Mouse (Mus musculus): ENCODE measurements around the gene Trim52. TPM values are rescaled to one million over a fixed set of nuclear protein-coding genes. Genes with fewer than 3 reads are reported as not detected.

Trim52 gene
- not detected in 2 replicates for polyA plus RNA-seq (2015; fragmentation: Nextera tagmentation; extraction: Ambion mirVana)

- no peaks in the 10 kb centered on the region for H3K4me1 ChIP-seq (replicated peaks; ENCODE audit: control insufficient read depth, insufficient read depth, low read length)
- peaks cover 4% of the 10 kb centered on the region; the same call in 1 of the 2 replicates for H3K9me3 ChIP-seq (ENCODE audit: control insufficient read depth, low read length)
- H3K27ac ChIP-seq (ENCODE audit: low read length) = no peak within 1 kb of the TSS
- WGBS = 96% methylated on average over 21 of the region's 21 CpGs
- no peak for ATAC-seq (ENCODE audit: low read depth)
- no peaks in the 10 kb centered on the region for H3K36me3 ChIP-seq (ENCODE audit: control insufficient read depth, insufficient read depth, low read length)
- no peak within 1 kb of the TSS for H3K4me3 ChIP-seq (ENCODE audit: low read length)
- no peaks in the 10 kb centered on the region for H3K27me3 ChIP-seq (ENCODE audit: control insufficient read depth, insufficient read depth, low read depth, low read length)
- H3K9ac ChIP-seq (ENCODE audit: low read length) = no peak within 1 kb of the TSS
- H3K4me2 ChIP-seq (ENCODE audit: low read depth, low read length) = no peak within 1 kb of the TSS
Measured at GRCm38 (mm10) chr14:106105980-106106379, at the start of gene Trim52. Gene Trim52 (plus strand): TSS chr14:106106198.

- no peaks in the 10 kb centered on the region for H3K36me3 ChIP-seq (ENCODE audit: control insufficient read depth, insufficient read depth, low read length)
- WGBS = 69% methylated on average over 1 of the region's 1 CpGs
- H3K4me3 ChIP-seq (ENCODE audit: low read length) = no peak overlapping the region
- no peaks in the 10 kb centered on the region for H3K4me1 ChIP-seq (replicated peaks; ENCODE audit: control insufficient read depth, insufficient read depth, low read length)
- ATAC-seq (ENCODE audit: low read depth) = no peak
- no peak overlapping the region for H3K9ac ChIP-seq (ENCODE audit: low read length)
- H3K27ac ChIP-seq (ENCODE audit: low read length) = no peak overlapping the region
- no peak overlapping the region for H3K4me2 ChIP-seq (ENCODE audit: low read depth, low read length)
- H3K9me3 ChIP-seq (ENCODE audit: control insufficient read depth, low read length) = no peaks in the 10 kb centered on the region
- no peaks in the 10 kb centered on the region for H3K27me3 ChIP-seq (ENCODE audit: control insufficient read depth, insufficient read depth, low read depth, low read length)
Measured at GRCm38 (mm10) chr14:106072608-106073007, 33.4 kb upstream of the Trim52 start.

- H3K9me3 ChIP-seq (ENCODE audit: control insufficient read depth, low read length) = no peaks in the 10 kb centered on the region
- peak; percentile 95 for ATAC-seq (ENCODE audit: low read depth)
- no peaks in the 10 kb centered on the region for H3K4me1 ChIP-seq (replicated peaks; ENCODE audit: control insufficient read depth, insufficient read depth, low read length)
- H3K4me3 ChIP-seq (ENCODE audit: low read length) = no peak overlapping the region
- H3K9ac ChIP-seq (ENCODE audit: low read length) = no peak overlapping the region
- H3K4me2 ChIP-seq (ENCODE audit: low read depth, low read length) = no peak overlapping the region
- peak overlapping the region; percentile 5; the same call in 1 of the 2 replicates for H3K27ac ChIP-seq (ENCODE audit: low read length)
- H3K27me3 ChIP-seq (ENCODE audit: control insufficient read depth, insufficient read depth, low read depth, low read length) = no peaks in the 10 kb centered on the region
- 45% methylated on average over 3 of the region's 3 CpGs for WGBS
- no peaks in the 10 kb centered on the region for H3K36me3 ChIP-seq (ENCODE audit: control insufficient read depth, insufficient read depth, low read length)
Measured at GRCm38 (mm10) chr14:106075181-106076064, 30.6 kb upstream of the Trim52 start.

GRCm38 (mm10) chr14:106088480-106089037 lies 17.4 kb upstream of the Trim52 start:
- 62% methylated on average over 13 of the region's 13 CpGs for WGBS
- H3K4me1 ChIP-seq (replicated peaks; ENCODE audit: control insufficient read depth, insufficient read depth, low read length) = no peaks in the 10 kb centered on the region
- no peaks in the 10 kb centered on the region for H3K36me3 ChIP-seq (ENCODE audit: control insufficient read depth, insufficient read depth, low read length)
- H3K27me3 ChIP-seq (ENCODE audit: control insufficient read depth, insufficient read depth, low read depth, low read length) = no peaks in the 10 kb centered on the region
- H3K9me3 ChIP-seq (ENCODE audit: control insufficient read depth, low read length) = no peaks in the 10 kb centered on the region
- H3K4me3 ChIP-seq (ENCODE audit: low read length) = no peak overlapping the region
- H3K27ac ChIP-seq (ENCODE audit: low read length) = no peak overlapping the region
- H3K4me2 ChIP-seq (ENCODE audit: low read depth, low read length) = no peak overlapping the region
- no peak for ATAC-seq (ENCODE audit: low read depth)
- no peak overlapping the region for H3K9ac ChIP-seq (ENCODE audit: low read length)

- Histone ChIP-seq H3K27me3 (ENCODE audit: control insufficient read depth, insufficient read depth, low read depth, low read length) (no peaks in the 10 kb centered on the region), H3K4me3 (ENCODE audit: low read length) (no peak overlapping the region), H3K9ac (ENCODE audit: low read length) (no peak overlapping the region), H3K27ac (ENCODE audit: low read length) (no peak overlapping the region), H3K9me3 (ENCODE audit: control insufficient read depth, low read length) (no peaks in the 10 kb centered on the region), H3K4me1 (replicated peaks; ENCODE audit: control insufficient read depth, insufficient read depth, low read length) (no peaks in the 10 kb centered on the region), H3K4me2 (ENCODE audit: low read depth, low read length) (no peak overlapping the region), H3K36me3 (ENCODE audit: control insufficient read depth, insufficient read depth, low read length) (no peaks in the 10 kb centered on the region)
- no peak for ATAC-seq (ENCODE audit: low read depth)
- WGBS = 90% methylated on average over 4 of the region's 4 CpGs
Measured at GRCm38 (mm10) chr14:106096816-106097215, 9.2 kb upstream of the Trim52 start.

- no peak for ATAC-seq (ENCODE audit: low read depth)
- Histone ChIP-seq H3K9me3 (ENCODE audit: control insufficient read depth, low read length) (no peaks in the 10 kb centered on the region), H3K36me3 (ENCODE audit: control insufficient read depth, insufficient read depth, low read length) (no peaks in the 10 kb centered on the region), H3K9ac (ENCODE audit: low read length) (no peak overlapping the region), H3K4me3 (ENCODE audit: low read length) (no peak overlapping the region), H3K27me3 (ENCODE audit: control insufficient read depth, insufficient read depth, low read depth, low read length) (no peaks in the 10 kb centered on the region), H3K4me1 (replicated peaks; ENCODE audit: control insufficient read depth, insufficient read depth, low read length) (no peaks in the 10 kb centered on the region), H3K27ac (ENCODE audit: low read length) (no peak overlapping the region), H3K4me2 (ENCODE audit: low read depth, low read length) (no peak overlapping the region)
- 95% methylated on average over 14 of the region's 14 CpGs for WGBS
Measured at GRCm38 (mm10) chr14:106100858-106101257, 5.1 kb upstream of the Trim52 start.

GRCm38 (mm10) chr14:106106425-106106824 lies 427 bp downstream of the Trim52 start:
- no peak overlapping the region for H3K4me2 ChIP-seq (ENCODE audit: low read depth, low read length)
- no peaks in the 10 kb centered on the region for H3K27me3 ChIP-seq (ENCODE audit: control insufficient read depth, insufficient read depth, low read depth, low read length)
- H3K36me3 ChIP-seq (ENCODE audit: control insufficient read depth, insufficient read depth, low read length) = no peaks in the 10 kb centered on the region
- no peak for ATAC-seq (ENCODE audit: low read depth)
- no peak overlapping the region for H3K27ac ChIP-seq (ENCODE audit: low read length)
- WGBS = 97% methylated on average over 22 of the region's 22 CpGs
- no peak overlapping the region for H3K4me3 ChIP-seq (ENCODE audit: low read length)
- no peaks in the 10 kb centered on the region for H3K4me1 ChIP-seq (replicated peaks; ENCODE audit: control insufficient read depth, insufficient read depth, low read length)
- H3K9me3 ChIP-seq (ENCODE audit: control insufficient read depth, low read length) = peaks cover 4% of the 10 kb centered on the region; the same call in 1 of the 2 replicates
- no peak overlapping the region for H3K9ac ChIP-seq (ENCODE audit: low read length)

- no peak overlapping the region for H3K4me3 ChIP-seq (ENCODE audit: low read length)
- no peaks in the 10 kb centered on the region for H3K4me1 ChIP-seq (replicated peaks; ENCODE audit: control insufficient read depth, insufficient read depth, low read length)
- ATAC-seq (ENCODE audit: low read depth) = no peak
- no peak overlapping the region for H3K4me2 ChIP-seq (ENCODE audit: low read depth, low read length)
- H3K36me3 ChIP-seq (ENCODE audit: control insufficient read depth, insufficient read depth, low read length) = no peaks in the 10 kb centered on the region
- H3K9me3 ChIP-seq (ENCODE audit: control insufficient read depth, low read length) = no peaks in the 10 kb centered on the region
- H3K27ac ChIP-seq (ENCODE audit: low read length) = no peak overlapping the region
- WGBS = 38% methylated on average over 2 of the region's 2 CpGs
- no peak overlapping the region for H3K9ac ChIP-seq (ENCODE audit: low read length)
- no peaks in the 10 kb centered on the region for H3K27me3 ChIP-seq (ENCODE audit: control insufficient read depth, insufficient read depth, low read depth, low read length)
Measured at GRCm38 (mm10) chr14:106119371-106119770, 13.4 kb downstream of the Trim52 start.

GRCm38 (mm10) chr14:106136272-106136671 lies 30.3 kb downstream of the Trim52 start:
- Histone ChIP-seq H3K9me3 (ENCODE audit: control insufficient read depth, low read length) (peaks cover 3% of the 10 kb centered on the region; the same call in 1 of the 2 replicates), H3K4me1 (replicated peaks; ENCODE audit: control insufficient read depth, insufficient read depth, low read length) (no peaks in the 10 kb centered on the region), H3K36me3 (ENCODE audit: control insufficient read depth, insufficient read depth, low read length) (no peaks in the 10 kb centered on the region), H3K4me3 (ENCODE audit: low read length) (no peak overlapping the region), H3K4me2 (ENCODE audit: low read depth, low read length) (no peak overlapping the region), H3K27me3 (ENCODE audit: control insufficient read depth, insufficient read depth, low read depth, low read length) (no peaks in the 10 kb centered on the region), H3K9ac (ENCODE audit: low read length) (no peak overlapping the region), H3K27ac (ENCODE audit: low read length) (no peak overlapping the region)
- no peak for ATAC-seq (ENCODE audit: low read depth)
